Mouse (Mus musculus) olfactory bulb, adult 2 months (tissue): ENCODE results near the gene Zfp865. TPM values are rescaled to one million over a fixed set of nuclear protein-coding genes. Genes with fewer than 3 reads are reported as not detected.
"Not testable (repeated sequence)": the region's sequence is repeated elsewhere in the genome, so short reads cannot be mapped to it uniquely, and the experiment has no call there.

Experiments used
- H3K27ac ChIP-seq: fragments of 200-500 bp; 2 replicates; pipeline ENCODE4 v1.5.1; 2012; ENCODE audit warnings: low read depth, low read length; ENCODE audit not compliant: insufficient read depth
- H3K4me1 ChIP-seq: fragments of 200-500 bp; 2 replicates; pipeline ENCODE4 v1.6.1; 2012; ENCODE audit warnings: low read length; ENCODE audit not compliant: control insufficient read depth, insufficient read depth
- H3K4me3 ChIP-seq: fragments of 200-500 bp; 2 replicates; pipeline ENCODE4 v1.5.1; 2012; ENCODE audit warnings: mild to moderate bottlenecking, low read depth, low read length, moderate library complexity; ENCODE audit not compliant: insufficient read depth
- CTCF ChIP-seq: fragments of 200-500 bp; IDR thresholded peaks from 2 replicates; pipeline ENCODE4 v1.5.1; 2012; ENCODE audit warnings: low read depth, mild to moderate bottlenecking, low read length, moderate library complexity; ENCODE audit not compliant: insufficient read depth
- POLR2A ChIP-seq: fragments of 200-500 bp; IDR thresholded peaks from 2 replicates; pipeline ENCODE4 v1.6.1; 2012; ENCODE audit warnings: mild to moderate bottlenecking, low read depth, low read length, moderate library complexity; ENCODE audit not compliant: insufficient read depth
- WGBS: fragments of 180-500 bp; shearing (Covaris S2); methylation state at CpG from one replicate; pipeline ENCODE4 v1.1.7; 2018; 5-methylcytosine and 5-hydroxymethylcytosine counted together
- polyA plus RNA-seq: library from polyadenylated mRNA; stranded (reverse); fragments of >200 nt; gene quantifications from 2 replicates; pipeline ENCODE4 v1.2.4, GENCODE M21; 2012; ENCODE audit warnings: low replicate concordance; ENCODE audit not compliant: missing spikeins, insufficient read depth, insufficient read length

The Zfp865 gene
- polyA plus RNA-seq, 1 experiment: not detected

DNA sequence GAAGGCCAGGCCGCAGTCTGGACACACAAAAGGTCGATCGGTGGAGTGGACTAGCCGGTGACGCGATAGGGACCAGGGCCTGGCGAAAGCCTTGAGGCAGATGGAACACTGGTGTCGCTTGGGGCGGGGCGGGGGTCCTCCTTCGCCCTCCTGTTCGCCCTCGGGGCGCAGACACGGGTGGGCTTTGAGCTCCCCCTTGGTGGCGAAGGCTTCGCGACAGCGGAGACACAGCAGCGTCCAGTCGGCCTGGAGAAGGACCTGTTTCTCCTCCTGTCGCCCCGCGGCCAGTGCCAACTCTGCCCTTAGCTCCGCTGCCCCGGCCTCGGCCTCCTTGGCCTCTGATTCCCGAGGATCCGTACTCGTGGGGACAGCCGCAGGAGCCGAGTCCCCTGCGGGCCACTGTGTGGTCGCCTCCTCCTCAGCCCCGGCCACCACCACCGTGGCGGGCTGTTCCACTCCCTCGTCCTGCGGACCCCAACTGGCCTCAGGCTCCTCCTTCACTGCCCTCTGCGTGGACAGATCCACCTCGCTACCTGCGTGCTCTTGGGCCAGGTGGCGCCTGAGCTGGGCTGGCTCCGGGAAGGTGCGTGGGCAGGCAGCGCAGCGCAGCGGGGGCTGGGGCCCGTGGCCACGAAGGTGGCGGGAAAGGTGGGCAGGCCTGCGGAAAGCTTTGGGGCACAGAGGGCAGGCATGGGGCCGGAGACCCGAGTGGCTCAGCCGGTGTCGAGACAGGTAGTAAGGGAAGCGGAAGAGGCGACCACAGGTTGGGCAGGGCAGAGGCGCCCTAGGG lies 26.0 kb upstream of the Zfp865 start:
- WGBS: 68% methylated on average over 59 of the region's 59 CpGs
- no peak overlapping the region for H3K4me3 ChIP-seq

DNA sequence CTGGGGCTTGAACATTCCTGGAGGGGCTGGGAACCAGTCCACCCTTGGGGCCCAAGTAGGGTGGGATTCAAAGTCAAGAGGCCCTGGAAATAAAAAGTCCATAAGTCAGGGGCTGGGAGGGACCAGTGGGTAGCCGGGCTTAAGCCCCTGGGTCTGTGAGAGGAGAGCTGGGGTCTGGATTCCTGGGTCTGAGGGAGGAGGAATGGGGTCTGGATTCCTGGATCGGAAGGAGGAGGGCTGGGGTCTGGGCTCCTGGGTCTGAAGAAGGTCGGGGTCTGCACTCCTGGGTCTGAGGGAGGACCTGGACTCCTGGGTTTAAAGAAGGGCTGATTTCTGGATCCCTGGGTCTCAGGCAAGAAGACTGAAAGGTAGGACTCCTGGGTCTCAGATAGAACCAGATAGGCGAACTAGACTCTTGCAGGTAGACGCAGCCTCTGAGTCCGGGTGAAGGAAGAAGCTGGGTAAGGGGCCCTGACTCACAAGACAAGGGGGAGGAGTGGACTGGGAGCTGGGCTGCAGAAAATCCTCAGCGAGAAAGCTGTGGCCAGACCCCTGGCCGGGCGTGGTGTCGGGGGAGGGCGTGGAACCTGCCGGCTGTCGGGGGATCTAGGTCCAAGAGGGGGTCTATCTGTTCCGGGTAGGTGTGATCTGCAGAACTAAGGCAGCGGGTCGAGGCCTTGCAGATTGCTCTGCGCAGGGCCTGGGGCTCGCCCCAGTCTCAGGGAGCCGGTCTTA lies 24.7 kb upstream of the Zfp865 start:
- peaks cover 28% of the 10 kb centered on the region for H3K4me1 ChIP-seq
- no peak for TF ChIP-seq POLR2A
- TF ChIP-seq CTCF: no peak
- peak overlapping the region; percentile 91 for H3K4me3 ChIP-seq
- H3K27ac ChIP-seq: 0 out of 2 replicates have a peak overlapping the region, but pooled peaks have one; percentile 4
- 3% methylated on average over 19 of the region's 19 CpGs for WGBS

More for the DNA sequence above, 26.0 kb upstream of the Zfp865 start:
- TF ChIP-seq POLR2A (no peak), CTCF (no peak)
- Histone ChIP-seq H3K27ac (no peak overlapping the region), H3K4me1 (peaks cover 28% of the 10 kb centered on the region)

DNA sequence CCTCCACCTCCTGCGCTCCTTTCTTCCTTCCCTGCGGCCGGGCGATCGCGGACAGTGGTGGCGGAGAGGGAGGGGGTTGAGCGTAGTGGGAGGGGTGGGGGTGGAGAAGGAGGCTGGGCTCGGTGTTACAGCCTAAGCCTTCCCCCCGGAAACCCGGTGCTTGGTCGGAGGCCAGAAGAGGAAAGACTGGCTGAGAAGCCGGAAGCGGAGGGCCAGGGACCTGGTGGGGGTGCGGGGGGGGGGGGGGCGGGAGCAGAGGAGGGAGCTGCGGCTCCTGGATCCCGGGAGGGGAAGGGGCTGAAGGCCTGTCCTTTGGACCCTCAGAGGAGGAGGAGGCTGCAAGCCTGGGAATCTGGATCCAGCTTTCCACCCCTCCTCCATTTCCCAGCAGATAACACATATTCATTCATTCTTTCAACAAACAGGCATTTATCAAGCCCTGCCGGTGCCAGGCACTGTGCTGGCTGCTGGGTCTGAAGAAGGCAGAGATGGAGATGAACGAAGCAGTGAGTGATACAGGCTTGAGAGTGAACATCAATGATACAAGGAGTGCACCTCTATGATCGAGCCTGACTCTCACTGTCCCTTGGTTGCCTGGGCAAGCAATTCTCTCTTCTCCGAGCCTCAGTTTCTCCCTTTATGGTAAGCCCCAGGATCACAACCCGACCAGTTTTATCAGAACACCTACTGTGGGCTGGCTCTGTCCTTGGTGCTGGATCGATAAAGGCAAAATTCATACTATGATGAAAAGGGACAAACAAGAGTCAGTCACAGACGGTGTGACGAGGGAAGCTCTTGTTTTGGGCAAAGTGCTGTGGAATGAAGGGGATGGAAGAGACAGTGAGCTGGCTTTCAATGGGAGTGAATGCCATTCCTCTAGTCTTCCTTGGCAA lies 23.9 kb upstream of the Zfp865 start, which contains the start of gene Zfp579:
Gene Zfp579 (minus strand): TSS at position 156 of the 893 bp plus-strand sequence.
- TF ChIP-seq POLR2A (peak; percentile 45; the same call in 1 of the 2 replicates), CTCF (no peak)
- H3K27ac ChIP-seq: peak within 1 kb of the TSS; percentile 57
- peaks cover 28% of the 10 kb centered on the region for H3K4me1 ChIP-seq
- H3K4me3 ChIP-seq: peak within 1 kb of the TSS; percentile 91
- WGBS: 1% methylated on average over 21 of the region's 26 CpGs

DNA sequence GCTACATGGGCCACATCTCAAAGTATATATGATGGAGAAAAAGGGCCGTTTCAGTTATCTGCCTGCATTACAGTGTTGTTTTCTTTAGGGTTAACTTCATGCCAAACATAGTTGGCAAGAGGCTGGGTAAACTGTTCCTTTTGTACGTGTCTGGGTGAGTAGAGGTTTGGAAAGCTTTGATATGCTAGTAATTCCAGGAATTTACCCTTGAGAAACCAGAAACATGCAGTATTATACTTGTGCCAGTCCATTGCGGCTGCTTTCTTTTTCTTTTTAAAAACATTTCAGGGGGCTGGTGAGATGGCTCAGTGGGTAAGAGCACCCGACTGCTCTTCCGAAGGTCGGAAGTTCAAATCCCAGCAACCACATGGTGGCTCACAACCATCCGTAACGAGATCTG lies 23.2 kb upstream of the Zfp865 start:
- H3K4me3 ChIP-seq: peak overlapping the region; percentile 64; the same call in 1 of the 2 replicates
- no peak overlapping the region for H3K27ac ChIP-seq
- TF ChIP-seq CTCF: no peak
- no peak for TF ChIP-seq POLR2A
- peaks cover 28% of the 10 kb centered on the region for H3K4me1 ChIP-seq
- 39% methylated on average over 8 of the region's 8 CpGs for WGBS

DNA sequence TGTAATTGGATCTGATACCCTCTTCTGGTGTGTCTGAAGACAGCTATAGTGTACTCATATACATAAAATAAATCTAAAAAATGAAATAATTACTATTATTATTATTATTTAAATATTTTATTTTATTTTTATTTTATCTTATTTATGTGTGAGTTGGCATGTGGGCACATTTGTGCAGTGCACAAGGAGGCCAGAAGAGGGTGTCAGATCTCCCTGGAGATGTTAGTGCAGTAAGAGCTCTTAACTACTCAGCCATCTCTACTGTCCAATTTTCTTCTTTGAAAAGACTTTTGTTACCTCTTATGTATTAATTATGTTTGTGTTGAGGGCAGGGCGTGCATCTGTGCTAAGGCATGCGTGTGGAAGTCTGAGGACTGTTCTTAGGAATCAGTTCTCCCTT lies 20.3 kb upstream of the Zfp865 start:
- H3K4me3 ChIP-seq: no peak overlapping the region
- H3K4me1 ChIP-seq: peaks cover 5% of the 10 kb centered on the region; the same call in 1 of the 2 replicates
- TF ChIP-seq CTCF: no peak
- no peak for TF ChIP-seq POLR2A
- 66% methylated on average over 2 of the region's 2 CpGs for WGBS
- no peak overlapping the region for H3K27ac ChIP-seq

DNA sequence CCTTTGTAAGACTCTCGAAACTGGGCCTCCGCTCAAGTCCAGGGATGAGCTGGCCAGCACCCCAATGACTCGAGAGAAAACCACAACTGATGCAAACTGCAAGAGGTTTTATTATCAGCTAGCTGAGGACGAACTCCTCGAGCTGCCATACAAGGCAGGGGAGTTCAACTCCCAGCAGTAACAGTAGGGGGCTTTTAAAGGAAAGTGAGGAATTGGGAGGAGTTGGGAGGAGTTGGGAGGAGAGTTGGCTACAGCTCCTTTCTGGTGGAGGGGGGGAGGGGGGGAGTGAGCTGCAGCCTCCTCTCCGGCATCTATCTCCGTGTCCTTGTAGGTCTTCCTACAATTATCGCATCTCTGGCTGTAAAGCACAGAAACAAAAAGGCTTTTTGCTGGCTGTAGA lies 17.3 kb upstream of the Zfp865 start:
- not testable (repeated sequence) for H3K4me1 ChIP-seq, H3K4me3 ChIP-seq, H3K27ac ChIP-seq
- 33% methylated on average over 8 of the region's 8 CpGs for WGBS

DNA sequence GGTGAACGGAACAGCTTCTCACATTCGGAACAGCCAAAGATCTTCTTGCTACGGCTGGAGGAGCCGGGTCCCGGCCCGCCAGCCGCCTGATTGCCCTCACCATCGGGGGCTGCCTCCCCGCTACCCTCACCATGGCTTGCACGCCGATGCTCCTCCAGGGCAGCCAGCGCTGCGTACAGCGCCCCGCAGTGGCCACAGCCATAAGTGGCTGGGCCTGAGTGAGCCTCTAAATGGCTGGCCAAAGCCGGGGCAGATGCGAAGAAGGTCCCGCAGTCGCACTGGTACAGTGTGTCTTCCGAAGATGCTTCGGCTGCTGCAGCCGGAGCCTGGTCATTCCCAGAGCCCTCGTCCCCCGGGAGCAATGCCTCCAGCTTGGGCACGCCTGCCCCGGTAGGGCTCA lies 11.9 kb upstream of the Zfp865 start:
- Histone ChIP-seq H3K27ac (no peak overlapping the region), H3K4me3 (no peak overlapping the region), H3K4me1 (peaks cover 10% of the 10 kb centered on the region; the same call in 1 of the 2 replicates)
- TF ChIP-seq CTCF (no peak), POLR2A (no peak)
- WGBS: 94% methylated on average over 26 of the region's 26 CpGs

DNA sequence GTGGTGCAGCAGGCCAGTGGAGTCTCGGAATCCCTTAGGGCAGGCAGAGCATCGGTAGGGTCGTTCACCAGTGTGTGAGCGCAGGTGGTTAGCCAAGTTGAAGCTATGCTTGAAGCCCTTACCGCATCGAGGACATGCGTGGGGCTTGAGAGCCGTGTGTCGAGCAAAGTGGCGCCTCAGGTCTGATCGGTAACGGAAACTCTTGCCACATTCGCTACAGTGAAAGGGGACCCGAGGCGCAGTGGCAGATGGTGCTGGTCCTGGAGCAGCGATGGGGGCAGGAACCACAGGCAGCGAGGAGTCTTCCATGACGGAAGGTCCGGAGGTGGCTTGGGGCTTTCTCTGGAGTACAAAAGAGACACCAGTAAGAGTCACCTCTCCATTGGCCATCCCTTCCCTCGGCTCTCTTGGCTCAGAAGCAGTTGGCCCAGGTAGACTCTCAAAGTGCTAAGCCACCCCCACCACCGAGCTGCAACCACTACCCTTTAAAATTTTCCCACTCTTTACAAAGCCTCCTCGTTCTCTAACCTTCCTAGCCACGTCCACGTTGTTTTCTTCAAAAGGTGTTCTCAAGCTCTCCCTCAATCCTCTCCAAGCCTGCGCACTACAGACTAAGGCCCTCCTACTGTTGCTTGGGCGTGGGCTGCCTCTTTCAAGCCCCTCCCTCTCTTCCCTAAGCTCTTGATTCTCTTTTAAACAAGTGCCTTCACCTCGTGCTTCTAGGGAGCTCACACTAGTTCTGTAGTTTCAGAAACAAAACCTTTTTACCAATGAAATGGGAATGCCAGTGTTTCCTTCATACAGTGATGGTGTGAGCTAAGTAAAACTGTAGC lies 7.3 kb upstream of the Zfp865 start:
- 0 out of 2 replicates have a peak, but pooled peaks cover 4% of the 10 kb centered on the region for H3K4me1 ChIP-seq
- no peak overlapping the region for H3K27ac ChIP-seq
- H3K4me3 ChIP-seq: no peak overlapping the region
- no peak for TF ChIP-seq POLR2A
- no peak for TF ChIP-seq CTCF
- 89% methylated on average over 27 of the region's 27 CpGs for WGBS
